Mouse (Mus musculus) E14TG2a.4 (cell line): Measurements from ENCODE around the gene Stx18.

Experiments
- H3K27me3 ChIP-seq: 2 replicates; pipeline ENCODE4 v1.6.1; 2014; ENCODE audit warnings: low read length, control low read depth; ENCODE audit not compliant: insufficient read depth
- H3K36me3 ChIP-seq: 2 replicates; pipeline ENCODE4 v1.6.1; 2014; ENCODE audit warnings: low read length, control low read depth; ENCODE audit not compliant: insufficient read depth
- H3K4me1 ChIP-seq: replicated peaks from 2 replicates; pipeline ENCODE4 v1.6.1; 2014; ENCODE audit warnings: low read depth, low read length, control low read depth
- H3K4me3 ChIP-seq: replicated peaks from 2 replicates; pipeline ENCODE4 v1.5.1; 2014; ENCODE audit warnings: mild to moderate bottlenecking, low read length
- H3K9me3 ChIP-seq: 2 replicates; pipeline ENCODE4 v1.6.1; 2014; ENCODE audit warnings: low read length, control low read depth
- CTCF ChIP-seq: conservative IDR thresholded peaks from 2 replicates; pipeline ENCODE4 v1.5.1; 2014; ENCODE audit warnings: low read length
- NANOG ChIP-seq: IDR thresholded peaks from 2 replicates; pipeline ENCODE4 v1.6.1; 2014; ENCODE audit warnings: borderline replicate concordance, low read length, mixed read lengths
- POU5F1 ChIP-seq: IDR thresholded peaks from 2 replicates; pipeline ENCODE4 v1.6.1; 2014; ENCODE audit warnings: low read length, borderline replicate concordance

Stx18 gene

DNA sequence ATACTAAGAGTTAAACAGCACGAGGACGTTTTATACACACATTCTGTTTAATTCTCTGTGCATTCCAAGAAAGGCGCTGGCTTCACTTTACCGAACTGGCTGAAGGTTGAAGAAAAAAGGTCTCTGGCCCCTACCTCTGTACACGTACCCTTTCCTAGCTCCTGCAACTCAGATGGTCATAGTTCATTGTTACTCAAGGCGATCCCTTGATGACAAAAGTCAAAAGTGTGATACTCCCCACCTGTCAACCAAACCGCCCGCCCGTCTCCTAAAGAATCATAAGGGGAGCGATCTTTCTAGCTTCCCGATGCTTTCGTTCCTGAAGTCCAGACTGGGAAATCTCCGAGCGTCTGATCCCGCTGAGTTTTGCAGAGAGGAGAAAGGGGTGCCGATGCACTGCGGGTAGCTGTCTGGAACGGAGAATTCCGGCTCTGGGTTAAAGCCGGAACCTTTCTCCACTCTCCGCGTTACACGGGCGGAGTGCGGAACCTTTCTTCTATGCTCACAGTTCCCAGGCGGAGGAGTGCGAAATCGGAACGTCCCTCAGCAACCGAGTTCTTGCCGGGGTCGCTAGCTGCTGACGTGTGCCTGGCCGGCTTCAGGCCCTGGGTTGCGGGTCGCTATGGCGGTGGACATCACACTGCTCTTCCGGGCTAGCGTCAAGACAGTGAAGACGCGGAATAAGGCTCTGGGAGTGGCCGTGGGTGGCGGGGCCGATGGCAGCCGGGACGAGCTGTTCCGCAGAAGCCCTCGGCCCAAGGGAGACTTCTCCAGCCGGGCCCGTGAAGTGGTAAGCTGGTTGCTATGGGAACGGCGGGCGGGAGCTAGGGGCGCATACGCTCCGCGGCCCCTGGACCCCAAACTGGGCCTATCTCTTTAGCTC, at the start of gene Stx18:
Gene Stx18, plus strand, starts transcription at position 33 of the 883 bp plus-strand sequence.
- peaks cover 11% of the 10 kb centered on the region for H3K4me1 ChIP-seq
- no peaks in the 10 kb centered on the region for H3K36me3 ChIP-seq
- H3K4me3 ChIP-seq, result peak within 1 kb of the TSS; percentile 94
- no peaks in the 10 kb centered on the region for H3K9me3 ChIP-seq
- peaks cover 14% of the 10 kb centered on the region for H3K27me3 ChIP-seq
- TF ChIP-seq CTCF (no peak), NANOG (no peak), POU5F1 (no peak; the same call in 1 of the 2 replicates)

GRCm38 (mm10) chr5:37992346-37992745, 46.2 kb upstream of the Stx18 start:
- Histone ChIP-seq H3K4me1 (no peaks in the 10 kb centered on the region), H3K4me3 (no peak overlapping the region), H3K36me3 (no peaks in the 10 kb centered on the region), H3K27me3 (no peaks in the 10 kb centered on the region), H3K9me3 (no peaks in the 10 kb centered on the region)
- no peak for TF ChIP-seq NANOG
- no peak for TF ChIP-seq CTCF

GRCm38 (mm10) chr5:37998805-37999204, 39.7 kb upstream of the Stx18 start:
- Histone ChIP-seq H3K27me3 (peaks cover 15% of the 10 kb centered on the region), H3K4me3 (no peak overlapping the region), H3K9me3 (no peaks in the 10 kb centered on the region), H3K4me1 (peaks cover 16% of the 10 kb centered on the region), H3K36me3 (no peaks in the 10 kb centered on the region)
- TF ChIP-seq CTCF, result no peak
- TF ChIP-seq POU5F1, result no peak
- no peak for TF ChIP-seq NANOG

GRCm38 (mm10) chr5:38002573-38002972, 36.0 kb upstream of the Stx18 start:
- Histone ChIP-seq H3K36me3 (no peaks in the 10 kb centered on the region), H3K4me1 (peaks cover 19% of the 10 kb centered on the region), H3K9me3 (no peaks in the 10 kb centered on the region), H3K27me3 (peaks cover 23% of the 10 kb centered on the region), H3K4me3 (no peak overlapping the region)
- TF ChIP-seq CTCF (no peak), NANOG (peak; percentile 69; the same call in 1 of the 2 replicates)

DNA sequence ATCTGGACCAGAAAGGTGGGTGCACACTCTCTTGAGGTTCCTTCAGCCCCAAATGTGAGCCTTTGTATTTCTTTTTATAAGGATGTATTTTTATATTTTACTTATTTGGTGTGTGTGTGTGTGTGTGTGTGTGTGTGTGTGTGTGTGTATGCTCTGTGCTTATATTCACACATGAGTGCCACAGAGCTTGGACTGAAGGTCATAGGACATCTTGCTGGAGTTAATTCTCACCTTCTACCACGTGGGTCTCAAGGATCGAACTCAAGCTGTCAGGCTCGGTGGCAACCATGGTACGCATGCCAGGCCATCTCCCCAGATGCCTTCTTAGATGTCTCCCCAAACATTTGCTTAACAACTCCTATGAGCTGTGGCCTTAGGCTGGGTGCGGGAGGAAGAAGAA, 33.8 kb upstream of the Stx18 start:
- Histone ChIP-seq H3K36me3 (no peaks in the 10 kb centered on the region), H3K27me3 (peaks cover 19% of the 10 kb centered on the region), H3K9me3 (no peaks in the 10 kb centered on the region), H3K4me1 (peaks cover 19% of the 10 kb centered on the region), H3K4me3 (no peak overlapping the region)
- no peak for TF ChIP-seq POU5F1
- no peak for TF ChIP-seq CTCF
- TF ChIP-seq NANOG, result no peak

GRCm38 (mm10) chr5:38006415-38007347, 31.9 kb upstream of the Stx18 start:
- H3K27me3 ChIP-seq, result peaks cover 13% of the 10 kb centered on the region
- H3K9me3 ChIP-seq, result no peaks in the 10 kb centered on the region
- H3K36me3 ChIP-seq, result no peaks in the 10 kb centered on the region
- H3K4me3 ChIP-seq, result no peak overlapping the region
- TF ChIP-seq CTCF (no peak), POU5F1 (no peak), NANOG (no peak)
- peaks cover 17% of the 10 kb centered on the region for H3K4me1 ChIP-seq

DNA sequence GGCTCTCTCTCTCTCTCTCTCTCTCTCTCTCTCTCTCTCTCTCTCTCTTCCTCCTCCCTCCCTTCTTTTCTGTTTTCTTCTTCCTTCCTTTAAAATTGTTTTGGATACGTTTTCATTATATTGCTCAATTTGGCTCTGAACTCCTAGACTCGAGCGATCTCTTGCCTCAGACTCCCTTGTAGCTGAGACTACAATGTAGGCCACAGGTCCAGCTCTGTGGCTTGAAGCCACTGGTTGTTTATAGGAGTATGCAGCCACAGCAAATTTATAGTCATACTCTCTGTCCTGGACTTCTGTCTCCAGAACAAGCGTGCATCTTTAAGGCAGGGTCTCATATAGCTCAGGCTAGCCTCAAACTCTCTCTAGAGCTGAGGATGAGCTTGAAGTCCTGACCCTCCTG, 29.5 kb upstream of the Stx18 start:
- H3K36me3 ChIP-seq, result no peaks in the 10 kb centered on the region
- TF ChIP-seq NANOG (no peak), POU5F1 (no peak), CTCF (no peak)
- H3K4me1 ChIP-seq, result 0 out of 2 replicates have a peak, but pooled peaks cover 3% of the 10 kb centered on the region
- H3K4me3 ChIP-seq, result no peak overlapping the region
- H3K9me3 ChIP-seq, result no peaks in the 10 kb centered on the region
- peaks cover 13% of the 10 kb centered on the region for H3K27me3 ChIP-seq

DNA sequence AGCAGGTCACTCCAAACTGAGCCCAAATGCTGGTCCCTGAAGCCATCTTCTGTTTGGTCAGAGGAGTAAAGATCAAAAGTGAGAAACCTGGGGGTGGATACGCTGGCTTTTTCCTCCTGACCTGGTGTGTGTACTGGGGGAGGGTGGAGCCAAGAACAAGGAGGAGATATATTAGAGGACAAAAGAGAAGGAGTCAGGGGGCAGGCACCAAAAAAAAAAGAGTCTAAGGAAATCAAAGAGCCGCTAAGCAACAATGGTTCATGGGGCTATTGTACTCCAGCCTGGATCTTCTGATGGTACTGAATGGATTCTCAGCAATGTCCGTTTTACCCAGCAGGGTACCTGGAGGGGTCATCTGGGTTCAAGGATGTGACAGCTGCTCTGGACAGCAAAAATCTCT, 23.6 kb upstream of the Stx18 start:
- Histone ChIP-seq H3K4me1 (0 out of 2 replicates have a peak, but pooled peaks cover 9% of the 10 kb centered on the region), H3K36me3 (no peaks in the 10 kb centered on the region), H3K27me3 (peaks cover 11% of the 10 kb centered on the region), H3K4me3 (no peak overlapping the region), H3K9me3 (no peaks in the 10 kb centered on the region)
- no peak for TF ChIP-seq POU5F1
- peak; percentile 20; the same call in 1 of the 2 replicates for TF ChIP-seq NANOG
- no peak for TF ChIP-seq CTCF

DNA sequence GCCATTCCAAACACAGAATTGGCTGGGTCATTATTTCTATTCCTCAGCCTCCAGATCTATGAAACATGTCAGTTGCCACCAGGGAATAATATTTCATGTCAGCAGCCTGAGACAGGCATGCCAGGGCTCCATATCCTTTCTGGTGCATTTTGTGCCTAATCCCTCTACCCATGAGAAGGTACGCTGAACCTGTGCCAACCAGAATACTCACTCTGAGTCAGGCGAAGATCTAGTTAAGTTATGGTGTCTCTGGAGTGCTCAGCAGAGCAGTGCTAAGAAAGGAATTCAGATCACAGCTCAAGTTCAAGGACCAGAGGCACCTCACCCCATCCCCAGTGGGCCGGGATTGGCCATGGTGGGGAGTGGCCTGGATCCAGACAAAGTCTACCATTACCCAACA, 21.6 kb upstream of the Stx18 start:
- Histone ChIP-seq H3K9me3 (no peaks in the 10 kb centered on the region), H3K4me1 (0 out of 2 replicates have a peak, but pooled peaks cover 9% of the 10 kb centered on the region), H3K4me3 (no peak overlapping the region), H3K27me3 (peaks cover 29% of the 10 kb centered on the region), H3K36me3 (no peaks in the 10 kb centered on the region)
- no peak for TF ChIP-seq CTCF
- no peak for TF ChIP-seq POU5F1
- no peak for TF ChIP-seq NANOG
